Mouse (Mus musculus): ENCODE measurements around the gene Serinc1. TPM values are rescaled to one million over a fixed set of nuclear protein-coding genes. Genes with fewer than 3 reads are reported as not detected.

The Serinc1 gene
- polyA plus RNA-seq, 1 experiment from 2014 or later = 194 TPM

- DNase-seq (ENCODE audit: low read depth, low spot score) = no peak
Measured at GRCm38 (mm10) chr10:57531616-57532217, 613 bp downstream of the Serinc1 start.

GRCm38 (mm10) chr10:57531076-57531475, 1.3 kb downstream of the Serinc1 start:
- TF ChIP-seq CTCF (IDR thresholded peaks at IDR 0.05) = no peak
- ATAC-seq = no peak
- POLR2A ChIA-PET = interaction anchor here (1.2 to 1.8 kb wide), 2 partner anchors 28 to 45 kb away, joined by 5 to 9 read pairs; partner anchors contain the start of gene Hsf2
- no peak for DNase-seq (ENCODE audit: low read depth, low spot score)
- peaks cover 15% of the 10 kb centered on the region for H3K27me3 ChIP-seq
- in situ Hi-C loops (cut with MboI; ENCODE audit: low pct_unique_long_range_greater_than_20kb) = no loop called here
- CTCF ChIA-PET = interaction anchor here (1.0 to 1.4 kb wide), 3 partner anchors 23 to 43 kb away, joined by 3 to 7 read pairs (median 7); no protein-coding TSS in a partner anchor

More at GRCm38 (mm10) chr10:57531616-57532217, 613 bp downstream of the Serinc1 start:
- TF ChIP-seq CTCF (IDR thresholded peaks at IDR 0.05) = no peak
- POLR2A ChIA-PET = interaction anchor here (1.2 to 1.8 kb wide), 2 partner anchors 29 to 46 kb away, joined by 5 to 9 read pairs; partner anchors contain the start of gene Hsf2
- in situ Hi-C loops (cut with MboI; ENCODE audit: low pct_unique_long_range_greater_than_20kb) = no loop called here
- peaks cover 19% of the 10 kb centered on the region for H3K27me3 ChIP-seq
- ATAC-seq = no peak
- CTCF ChIA-PET = interaction anchor here (1.0 to 1.4 kb wide), 3 partner anchors 24 to 43 kb away, joined by 3 to 7 read pairs (median 7); no protein-coding TSS in a partner anchor

GRCm38 (mm10) chr10:57526469-57526868, 5.9 kb downstream of the Serinc1 start:
- CTCF ChIA-PET = no interaction called here
- in situ Hi-C loops (cut with MboI; ENCODE audit: low pct_unique_long_range_greater_than_20kb) = loop anchor here (5.0 to 10.0 kb wide), 2 partner anchors 34 to 738 kb away; no protein-coding TSS in a partner anchor

GRCm38 (mm10) chr10:57515278-57515677, 17.1 kb downstream of the Serinc1 start:
- in situ Hi-C loops (cut with MboI; ENCODE audit: low pct_unique_long_range_greater_than_20kb) = loop anchor here (25.0 kb wide), 1 partner anchor 972 kb away; the partner anchor contains the start of gene Ccdc138
- ChIA-PET POLR2A (no interaction called here), CTCF (no interaction called here)
- H3K27me3 ChIP-seq = no peaks in the 10 kb centered on the region
- ATAC-seq (no peak), DNase-seq (ENCODE audit: low read depth, low spot score) (no peak)
- TF ChIP-seq CTCF (IDR thresholded peaks at IDR 0.05) = no peak

More at GRCm38 (mm10) chr10:57526469-57526868, 5.9 kb downstream of the Serinc1 start:
- DNase-seq (ENCODE audit: low read depth, low spot score) (no peak), ATAC-seq (no peak)
- H3K27me3 ChIP-seq = no peaks in the 10 kb centered on the region
- no peak for TF ChIP-seq CTCF (IDR thresholded peaks at IDR 0.05)
- POLR2A ChIA-PET = no interaction called here

GRCm38 (mm10) chr10:57514616-57515015, 17.7 kb downstream of the Serinc1 start:
- DNase-seq (ENCODE audit: low read depth, low spot score) (no peak), ATAC-seq (no peak)
- in situ Hi-C loops (cut with MboI; ENCODE audit: low pct_unique_long_range_greater_than_20kb) = loop anchor here (25.0 kb wide), 1 partner anchor 973 kb away; the partner anchor contains the start of gene Ccdc138
- CTCF ChIA-PET = interaction anchor here (0.9 to 1.4 kb wide), 2 partner anchors 13 to 26 kb away, joined by 3 to 4 read pairs; no protein-coding TSS in a partner anchor
- POLR2A ChIA-PET = interaction anchor here (0.5 to 1.0 kb wide), 2 partner anchors 13 to 15 kb away, joined by 3 to 4 read pairs; no protein-coding TSS in a partner anchor
- H3K27me3 ChIP-seq = no peaks in the 10 kb centered on the region
- TF ChIP-seq CTCF (IDR thresholded peaks at IDR 0.05) = no peak

GRCm38 (mm10) chr10:57499414-57500156, 32.7 kb downstream of the Serinc1 start:
- in situ Hi-C loops (cut with MboI; ENCODE audit: low pct_unique_long_range_greater_than_20kb) = loop anchor here (25.0 kb wide), 1 partner anchor 988 kb away; the partner anchor contains the start of gene Ccdc138
- CTCF ChIA-PET = interaction anchor here (0.7 to 1.0 kb wide), 2 partner anchors 10 to 32 kb away, joined by 3 read pairs; no protein-coding TSS in a partner anchor
- TF ChIP-seq CTCF (IDR thresholded peaks at IDR 0.05) = no peak
- DNase-seq (ENCODE audit: low read depth, low spot score) (no peak), ATAC-seq (peak; percentile 12)
- POLR2A ChIA-PET = interaction anchor here (0.8 kb wide), 1 partner anchor 15 kb away, joined by 4 read pairs; no protein-coding TSS in a partner anchor
- no peaks in the 10 kb centered on the region for H3K27me3 ChIP-seq

- POLR2A ChIA-PET = no interaction called here
- H3K27me3 ChIP-seq = no peaks in the 10 kb centered on the region
- in situ Hi-C loops (cut with MboI; ENCODE audit: low pct_unique_long_range_greater_than_20kb) = loop anchor here (5.0 kb wide), 1 partner anchor 35 kb away; no protein-coding TSS in a partner anchor
- no peak for ATAC-seq
- CTCF ChIA-PET = no interaction called here
- no peak for TF ChIP-seq CTCF (IDR thresholded peaks at IDR 0.05)
- no peak for DNase-seq (ENCODE audit: low read depth, low spot score)
Measured at GRCm38 (mm10) chr10:57492050-57492449, 40.3 kb downstream of the Serinc1 start.

- CTCF ChIA-PET = interaction anchor here (1.1 to 4.1 kb wide), 5 partner anchors 14 to 43 kb away, joined by 3 to 13 read pairs (median 7); no protein-coding TSS in a partner anchor
- POLR2A ChIA-PET = no interaction called here
- in situ Hi-C loops (cut with MboI; ENCODE audit: low pct_unique_long_range_greater_than_20kb) = no loop called here
- no peak for TF ChIP-seq CTCF (IDR thresholded peaks at IDR 0.05)
- ATAC-seq = no peak
- no peak for DNase-seq (ENCODE audit: low read depth, low spot score)
- H3K27me3 ChIP-seq = no peaks in the 10 kb centered on the region
Measured at GRCm38 (mm10) chr10:57488591-57488990, 43.7 kb downstream of the Serinc1 start.

GRCm38 (mm10) chr10:57487201-57487600, 45.1 kb downstream of the Serinc1 start:
- in situ Hi-C loops (cut with MboI; ENCODE audit: low pct_unique_long_range_greater_than_20kb) = no loop called here
- DNase-seq (ENCODE audit: low read depth, low spot score) (no peak), ATAC-seq (no peak)
- POLR2A ChIA-PET = interaction anchor here (0.6 kb wide), 1 partner anchor 769 kb away, joined by 4 read pairs; no protein-coding TSS in a partner anchor
- no peak for TF ChIP-seq CTCF (IDR thresholded peaks at IDR 0.05)
- CTCF ChIA-PET = interaction anchor here (2.5 to 4.1 kb wide), 2 partner anchors 15 to 21 kb away, joined by 8 to 13 read pairs; no protein-coding TSS in a partner anchor
- no peaks in the 10 kb centered on the region for H3K27me3 ChIP-seq

- no peaks in the 10 kb centered on the region for H3K27me3 ChIP-seq
- DNase-seq (ENCODE audit: low read depth, low spot score) (no peak), ATAC-seq (peak; percentile 68)
- in situ Hi-C loops (cut with MboI; ENCODE audit: low pct_unique_long_range_greater_than_20kb) = no loop called here
- ChIA-PET POLR2A (interaction anchor here (0.7 to 1.7 kb wide), 2 partner anchors 24 to 45 kb away, joined by 3 to 9 read pairs; partner anchors contain the start of gene Serinc1), CTCF (interaction anchor here (4.1 kb wide), 1 partner anchor 16 kb away, joined by 13 read pairs; no protein-coding TSS in a partner anchor)
- no peak for TF ChIP-seq CTCF (IDR thresholded peaks at IDR 0.05)
Measured at GRCm38 (mm10) chr10:57486542-57487071, 45.7 kb downstream of the Serinc1 start.
